Mouse (Mus musculus): ENCODE measurements at regions not wholly inside any gene's neighbourhood (a gene's known extent, or its start where the extent isn't known, plus 50 kb on each side); places are given as distances from the start of the nearest gene placed in this dataset.
A peak's percentile ranks its signal among the peaks of the same experiment; 100 is the strongest.
"Not testable (repeated sequence)": the region's sequence is repeated elsewhere in the genome, so short reads cannot be mapped to it uniquely, and the experiment has no call there.

GRCm38 (mm10) chr4:143055371-143055770 lies 157.4 kb downstream of the Prdm2 start:
- DNase-seq (ENCODE audit: low spot score in 2 of 2), result no peak

DNA sequence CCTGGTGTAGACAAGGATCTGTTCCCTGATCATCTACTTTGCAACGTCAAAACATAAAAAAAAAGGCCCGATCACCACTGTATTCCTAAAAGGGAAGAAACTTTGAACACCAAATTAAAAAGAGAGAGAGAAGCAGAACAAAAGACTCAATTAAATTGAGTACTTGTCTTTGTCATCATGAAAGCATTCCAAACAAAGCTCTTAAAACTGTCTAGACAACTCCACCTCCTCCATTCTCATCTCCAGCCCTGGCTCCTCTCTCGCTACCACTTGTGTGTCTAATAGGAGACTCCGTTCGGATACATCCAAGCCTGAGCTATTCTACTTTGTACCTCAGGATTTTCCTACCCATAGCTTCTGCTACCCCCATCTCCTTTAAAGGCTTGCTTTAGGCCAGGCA lies 159.8 kb downstream of the Prdm2 start:
- DNase-seq (ENCODE audit: low spot score in 2 of 2), result no peak

GRCm38 (mm10) chr4:143051205-143051604 lies 161.6 kb downstream of the Prdm2 start:
- DNase-seq (ENCODE audit: low spot score in 2 of 2), result no peak

DNA sequence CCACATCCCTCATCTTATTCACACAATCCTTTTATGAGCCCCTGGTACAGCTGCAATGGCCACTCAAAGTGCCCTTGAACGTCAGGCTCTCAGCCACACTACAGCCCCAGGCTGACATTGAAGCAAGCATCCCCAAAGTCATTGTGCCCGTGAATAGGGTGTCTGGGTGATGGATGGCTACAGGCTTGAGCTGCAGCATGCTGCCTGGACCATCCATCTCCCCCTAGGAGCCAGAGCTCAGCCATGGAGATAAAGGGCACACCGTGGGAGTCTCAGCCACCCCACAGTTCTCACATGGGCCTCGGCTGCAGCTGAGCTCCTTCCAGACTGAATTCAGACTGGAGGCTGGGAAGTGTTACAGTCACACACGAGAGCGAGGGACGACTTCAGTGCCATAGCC lies 167.6 kb downstream of the Prdm2 start:
- DNase-seq (ENCODE audit: low spot score in 2 of 2), result no peak

GRCm38 (mm10) chr4:143042806-143043205 lies 170.0 kb downstream of the Prdm2 start:
- no peak for DNase-seq (ENCODE audit: low spot score in 2 of 2)

GRCm38 (mm10) chr4:143038626-143039025 lies 174.2 kb downstream of the Prdm2 start:
- DNase-seq (ENCODE audit: low spot score in 2 of 2), result no peak

- no peak for DNase-seq (ENCODE audit: low spot score in 2 of 2)
These were observed 176.1 kb downstream of the Prdm2 start for GRCm38 (mm10) chr4:143036704-143037103.

GRCm38 (mm10) chr4:143035089-143035488 lies 177.7 kb downstream of the Prdm2 start:
- not testable (repeated sequence) for DNase-seq (ENCODE audit: low spot score in 2 of 2)

GRCm38 (mm10) chr4:143034324-143034723 lies 178.5 kb downstream of the Prdm2 start:
- DNase-seq (ENCODE audit: low spot score in 2 of 2), result not testable (repeated sequence)

DNA sequence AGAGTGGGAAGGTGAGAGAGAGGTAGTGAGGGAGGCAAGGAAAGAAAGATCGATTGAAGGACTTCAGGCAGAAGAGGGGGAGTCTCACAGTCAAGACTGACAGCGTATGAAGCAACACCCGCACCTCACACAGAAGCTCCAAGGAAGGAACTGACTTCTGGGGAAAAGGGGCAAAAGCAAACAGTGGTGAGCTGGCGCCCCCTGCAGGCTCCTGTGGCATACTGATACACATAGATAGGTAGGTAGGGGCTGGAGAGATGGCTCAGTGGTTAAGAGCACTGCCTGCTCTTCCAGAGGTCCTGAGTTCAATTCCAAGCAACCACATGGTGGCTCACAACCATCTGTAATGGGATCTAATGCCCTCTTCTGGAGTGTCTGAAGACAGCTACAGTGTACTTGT lies 183.0 kb downstream of the Prdm2 start:
- DNase-seq (ENCODE audit: low spot score in 2 of 2), result not testable (repeated sequence)

DNA sequence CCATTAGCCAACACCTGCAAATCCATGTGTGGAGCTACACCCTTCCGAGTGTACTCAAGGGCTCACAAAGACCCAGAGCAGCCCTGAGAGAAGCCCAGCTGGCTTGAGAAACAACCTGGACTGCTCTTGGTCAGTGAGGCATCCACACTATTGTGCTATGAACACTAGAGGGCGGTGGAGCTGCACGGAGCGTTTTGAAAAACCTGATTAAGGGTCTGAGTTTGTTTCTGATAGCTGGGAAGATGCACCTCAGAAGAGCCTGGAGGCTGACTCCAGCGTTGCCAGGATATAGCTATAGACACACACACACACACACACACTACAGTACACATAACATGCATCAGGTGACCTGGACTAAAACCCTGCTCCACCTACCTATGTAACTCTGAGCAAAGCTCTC lies 185.5 kb downstream of the Prdm2 start:
- peak; percentile 52 to 54 for DNase-seq (ENCODE audit: low spot score in 2 of 2)

DNA sequence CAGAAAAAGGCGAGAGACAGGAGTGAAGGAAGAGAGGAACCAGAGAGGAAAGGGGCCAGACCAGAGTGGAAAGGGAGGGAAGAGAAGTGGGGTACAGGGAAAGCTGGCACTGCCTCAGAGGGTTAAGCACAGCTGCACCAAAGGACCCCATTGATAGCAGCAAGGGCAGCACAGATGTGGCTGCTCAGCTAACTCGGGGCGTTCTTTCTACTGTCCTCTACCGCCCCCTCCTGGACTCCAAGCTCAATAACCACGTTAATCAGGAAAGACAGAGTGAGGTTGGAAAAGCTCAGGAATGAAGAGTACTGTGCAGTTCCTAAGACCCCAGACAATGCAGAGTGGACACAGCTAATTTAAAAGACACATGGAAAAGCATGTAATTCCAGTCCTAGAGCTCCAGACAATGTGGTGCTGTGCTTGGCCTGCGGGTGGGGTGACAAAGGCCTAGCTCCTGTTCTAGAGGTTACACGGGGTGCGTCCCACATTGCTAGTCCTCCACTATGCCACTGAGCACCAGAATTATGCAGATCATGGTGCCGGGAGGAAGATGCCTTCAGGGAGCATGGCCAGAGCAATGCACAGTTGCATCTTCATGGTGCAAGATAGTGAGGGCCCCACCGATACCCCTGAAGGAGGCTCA lies 191.4 kb downstream of the Prdm2 start:
- DNase-seq (ENCODE audit: low spot score in 2 of 2), result peak; percentile 62 to 64

DNA sequence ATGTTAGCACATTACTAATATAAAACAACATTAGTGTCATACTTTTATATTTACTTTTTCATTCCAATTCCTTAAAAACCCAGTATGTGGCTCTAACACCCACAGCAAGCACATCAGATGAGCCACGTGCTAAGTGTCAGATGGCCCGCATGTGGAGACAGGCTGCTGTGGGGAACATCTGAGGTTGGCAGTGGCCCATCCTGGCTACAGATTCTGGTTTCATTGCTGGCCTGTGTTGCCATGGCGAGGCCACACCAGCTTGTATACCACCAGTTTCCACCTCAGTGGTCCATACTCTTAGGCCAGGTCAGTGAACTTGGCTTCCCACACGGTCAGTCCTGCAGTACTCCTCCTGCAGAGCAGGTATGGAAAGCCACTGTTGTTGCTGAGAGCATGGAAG lies 192.1 kb downstream of the Prdm2 start:
- DNase-seq (ENCODE audit: low spot score in 2 of 2), result no peak

DNA sequence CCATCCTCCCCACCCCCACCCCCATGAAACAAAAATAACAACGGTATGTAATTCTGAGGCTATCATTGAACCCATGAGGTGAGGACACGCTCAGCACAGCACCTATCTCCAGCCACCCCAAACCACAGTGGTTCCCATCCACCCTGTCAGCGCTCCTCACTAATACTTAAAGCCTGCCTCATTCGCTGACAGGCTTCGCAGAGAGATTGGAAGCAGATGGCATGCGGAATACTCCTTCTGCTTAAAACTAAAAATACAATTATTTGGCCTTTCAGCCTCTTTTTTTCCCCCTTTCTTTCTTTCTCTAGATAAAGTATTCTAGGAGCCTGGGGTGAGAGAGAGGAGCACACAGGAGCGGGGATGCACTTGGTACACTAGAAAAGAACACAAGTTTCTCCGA lies 199.9 kb downstream of the Prdm2 start:
- no peak for DNase-seq (ENCODE audit: low spot score in 2 of 2)

DNA sequence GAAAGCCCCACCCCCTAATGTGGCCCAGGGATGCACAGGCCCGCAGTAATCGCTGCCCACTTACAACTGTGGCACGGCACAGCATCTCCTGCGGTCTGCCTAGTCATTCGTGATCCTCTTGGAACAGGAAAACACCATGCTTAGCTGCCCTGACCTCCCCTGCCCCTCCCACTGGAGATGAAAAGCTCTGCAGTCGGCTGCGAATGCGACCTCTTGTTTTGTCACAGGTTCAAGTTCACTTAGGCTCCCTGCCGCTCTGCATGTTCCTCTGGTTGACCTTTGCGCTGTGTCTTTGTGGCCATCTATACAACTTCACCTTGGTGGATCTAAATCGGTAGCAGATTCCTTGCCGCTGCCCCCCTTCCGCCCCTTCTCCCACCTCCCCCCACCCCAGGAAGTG lies 210.8 kb downstream of the Prdm2 start:
- no peak for DNase-seq (ENCODE audit: low spot score in 2 of 2)

- DNase-seq (ENCODE audit: low spot score in 2 of 2), result no peak
These were observed 211.3 kb downstream of the Prdm2 start for GRCm38 (mm10) chr4:143001486-143001885.

- DNase-seq (ENCODE audit: low spot score in 2 of 2), result no peak
These were observed 216.4 kb downstream of the Prdm2 start for GRCm38 (mm10) chr4:142996406-142996805.

DNA sequence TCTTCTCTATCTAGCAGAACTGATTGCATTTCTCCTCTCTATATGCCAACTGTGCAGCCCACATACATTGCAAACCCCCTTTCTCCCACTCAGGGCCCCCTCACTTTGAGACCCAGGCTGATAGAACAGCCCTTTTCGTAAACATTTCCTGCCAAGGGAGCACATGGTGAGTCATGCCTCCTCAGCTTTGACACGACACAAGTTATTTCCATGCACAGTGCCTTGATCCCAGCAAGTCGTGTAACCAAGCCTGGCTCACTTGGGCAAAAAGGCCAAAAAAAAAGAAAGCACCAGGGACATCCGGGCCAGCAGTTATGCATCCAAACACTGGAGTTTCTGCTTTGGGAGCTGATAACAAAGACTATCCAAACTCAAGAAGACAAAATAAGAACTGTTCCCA lies 221.4 kb downstream of the Prdm2 start:
- no peak for DNase-seq (ENCODE audit: low spot score in 2 of 2)

GRCm38 (mm10) chr4:142989175-142989574 lies 223.6 kb downstream of the Prdm2 start:
- DNase-seq (ENCODE audit: low spot score in 2 of 2), result no peak

GRCm38 (mm10) chr4:142983295-142983624 lies 229.5 kb downstream of the Prdm2 start:
- DNase-seq (ENCODE audit: low spot score in 2 of 2), result no peak

DNA sequence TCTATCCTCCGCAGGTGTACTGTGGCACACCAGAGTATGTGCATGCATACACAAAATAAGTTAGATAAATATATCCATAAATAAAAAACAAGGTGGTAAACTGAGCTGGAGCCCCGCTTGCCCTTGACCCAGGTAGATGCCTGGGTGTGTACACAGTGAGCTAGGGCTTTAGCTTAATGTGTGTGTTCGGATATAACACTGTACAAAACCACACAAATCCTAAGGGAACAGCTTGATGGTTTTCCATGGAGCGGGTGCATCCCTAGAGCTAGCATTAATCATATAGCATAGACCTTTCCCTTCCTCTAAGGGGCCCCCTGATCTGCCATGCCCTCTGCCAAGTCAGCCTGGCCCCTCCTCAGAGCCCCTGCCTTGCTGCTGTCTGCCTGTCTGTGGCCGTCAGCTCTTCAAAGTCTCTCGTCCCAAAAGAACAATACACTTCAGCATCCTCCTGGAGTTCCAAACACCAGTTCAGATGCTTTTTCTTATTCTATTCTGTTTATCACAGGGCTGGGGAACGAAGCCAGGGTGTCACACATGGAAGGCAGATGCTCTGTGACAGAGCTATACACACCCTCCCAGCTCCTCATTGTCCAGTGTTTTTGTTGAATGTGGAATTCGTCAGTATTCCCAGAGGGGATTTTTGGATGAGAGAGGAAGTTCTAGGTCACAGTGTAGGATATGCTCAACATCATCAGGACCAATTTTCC lies 230.1 kb downstream of the Prdm2 start:
- DNase-seq (ENCODE audit: low spot score in 2 of 2), result no peak

- DNase-seq (ENCODE audit: low spot score in 2 of 2), result no peak
These were observed 237.2 kb downstream of the Prdm2 start for GRCm38 (mm10) chr4:142975620-142976019.

GRCm38 (mm10) chr4:142970040-142970439 lies 242.8 kb downstream of the Prdm2 start:
- no peak for DNase-seq (ENCODE audit: low spot score in 2 of 2)

DNA sequence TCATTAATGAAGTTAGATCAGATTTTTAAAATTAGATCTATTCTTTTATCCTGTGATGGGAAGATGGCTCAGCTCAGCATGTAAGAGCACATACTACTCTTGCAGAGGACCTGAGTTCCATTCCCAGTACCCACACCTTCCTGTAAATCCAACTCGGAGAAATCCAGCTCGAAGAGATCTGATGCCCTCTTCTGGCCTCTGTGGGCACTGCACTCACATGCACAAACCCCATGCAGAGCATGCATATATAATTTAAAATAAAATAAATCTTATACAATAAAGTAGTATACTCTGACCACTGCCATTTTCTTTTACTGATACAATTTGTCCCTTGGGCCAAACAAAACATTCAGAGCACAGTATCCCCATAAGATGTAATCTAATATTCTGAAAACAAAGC lies 245.2 kb downstream of the Prdm2 start:
- DNase-seq (ENCODE audit: low spot score in 2 of 2), result no peak
